Mouse (Mus musculus) hindbrain, embryonic 13.5 days (tissue): ENCODE results near the gene Rnf224. TPM values are rescaled to one million over a fixed set of nuclear protein-coding genes. Genes with fewer than 3 reads are reported as not detected.

Experiments used
- ATAC-seq: fragments of 200-750 bp; cut with Nextera tagmentation; 2 replicates; pipeline ENCODE4 v1.8.0; 2017; ENCODE audit warnings: moderate TSS enrichment; ENCODE audit not compliant: low FRiP score
- H3K27ac ChIP-seq: fragments of 300-500 bp; sonication (generic); 2 replicates; pipeline ENCODE4 v1.5.1; 2015; ENCODE audit warnings: inconsistent platforms, mild to moderate bottlenecking, moderate library complexity
- H3K27me3 ChIP-seq: fragments of 300-500 bp; sonication (generic); 2 replicates; pipeline ENCODE4 v1.6.1; 2015; ENCODE audit warnings: mild to moderate bottlenecking, inconsistent platforms
- H3K36me3 ChIP-seq: fragments of 300-500 bp; sonication (generic); 2 replicates; pipeline ENCODE4 v1.6.1; 2015; ENCODE audit warnings: mild to moderate bottlenecking, inconsistent platforms
- H3K4me1 ChIP-seq: fragments of 300-500 bp; sonication (generic); replicated peaks from 2 replicates; pipeline ENCODE4 v1.6.1; 2015; ENCODE audit warnings: inconsistent platforms
- H3K4me2 ChIP-seq: fragments of 300-500 bp; sonication (generic); 2 replicates; pipeline ENCODE4 v1.6.1; 2015; ENCODE audit warnings: inconsistent platforms, mild to moderate bottlenecking, moderate library complexity
- H3K4me3 ChIP-seq: fragments of 300-500 bp; sonication (generic); 2 replicates; pipeline ENCODE4 v1.5.1; 2015; ENCODE audit warnings: mild to moderate bottlenecking, inconsistent platforms
- H3K9ac ChIP-seq: fragments of 300-500 bp; sonication (generic); 2 replicates; pipeline ENCODE4 v1.6.1; 2015; ENCODE audit warnings: mild to moderate bottlenecking, inconsistent platforms
- H3K9me3 ChIP-seq: fragments of 300-500 bp; sonication (generic); 2 replicates; pipeline ENCODE4 v1.6.1; 2016; ENCODE audit warnings: inconsistent platforms
- WGBS: fragments of 180-500 bp; shearing (Covaris S2); methylation state at CpG from one replicate; pipeline ENCODE4 v1.1.7; 2015; 5-methylcytosine and 5-hydroxymethylcytosine counted together
- polyA plus RNA-seq: library from polyadenylated mRNA; unstranded; fragments of >200 nt; fragmentation: Nextera tagmentation; extraction: Ambion mirVana; gene quantifications from 2 replicates; pipeline ENCODE4 v1.2.1, GENCODE M21; 2015

The Rnf224 gene
- polyA plus RNA-seq, 1 experiment from 2014 or later = not detected

DNA sequence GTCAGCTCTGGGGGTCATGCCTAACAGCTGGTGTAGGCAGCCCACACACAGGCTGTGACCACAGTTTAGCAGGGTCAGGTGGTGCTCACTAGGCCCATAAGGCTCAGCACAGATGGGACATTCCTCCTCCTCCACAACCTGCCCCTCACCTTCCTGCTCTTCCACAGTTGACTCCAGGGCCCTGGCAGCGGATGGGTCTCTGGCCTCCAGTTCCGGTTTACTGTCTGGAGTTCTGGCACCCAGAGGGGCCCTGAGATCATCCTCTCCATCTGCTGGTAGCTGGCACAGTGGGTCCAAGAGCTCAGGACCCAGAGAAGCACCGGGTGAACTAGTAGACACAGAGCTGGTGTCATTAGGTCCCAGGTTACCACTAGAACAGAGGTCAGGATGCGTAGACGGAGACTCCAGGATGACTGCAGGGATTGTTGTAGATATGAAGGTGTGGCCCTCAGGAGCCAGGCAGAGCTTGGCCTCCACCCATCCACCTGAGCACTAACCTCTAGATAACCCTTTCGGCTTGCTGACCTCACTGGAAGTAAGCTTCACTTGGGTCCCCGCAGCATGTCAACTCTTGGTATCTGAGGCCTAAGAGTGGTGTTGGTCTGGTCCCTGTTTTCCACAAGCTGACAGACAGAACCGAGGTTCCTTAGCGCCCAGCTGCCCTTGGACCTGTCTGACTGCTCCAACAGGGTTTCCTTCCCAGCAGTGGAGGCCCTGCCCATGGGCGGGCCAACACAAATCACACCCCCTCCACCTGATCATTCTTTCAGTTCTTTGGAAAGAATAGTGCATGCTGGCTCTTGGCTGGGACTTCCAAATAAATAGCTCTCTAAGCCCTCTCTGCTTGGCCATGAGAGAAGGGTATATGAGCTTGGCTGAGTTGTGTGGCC is 9.8 kb upstream of the Rnf224 start, which contains the start of gene AL732309.1:
Gene AL732309.1, minus strand, starts transcription at position 681 of the 890 bp plus-strand sequence.
- Histone ChIP-seq H3K4me1 (peaks cover 30% of the 10 kb centered on the region), H3K4me2 (no peak within 1 kb of the TSS), H3K9ac (no peak within 1 kb of the TSS), H3K9me3 (no peaks in the 10 kb centered on the region), H3K4me3 (no peak within 1 kb of the TSS), H3K36me3 (peaks cover 69% of the 10 kb centered on the region), H3K27me3 (0 out of 2 replicates have a peak, but pooled peaks cover 2% of the 10 kb centered on the region), H3K27ac (no peak within 1 kb of the TSS)
- ATAC-seq = no peak
- 93% methylated on average over 10 of the region's 10 CpGs for WGBS

DNA sequence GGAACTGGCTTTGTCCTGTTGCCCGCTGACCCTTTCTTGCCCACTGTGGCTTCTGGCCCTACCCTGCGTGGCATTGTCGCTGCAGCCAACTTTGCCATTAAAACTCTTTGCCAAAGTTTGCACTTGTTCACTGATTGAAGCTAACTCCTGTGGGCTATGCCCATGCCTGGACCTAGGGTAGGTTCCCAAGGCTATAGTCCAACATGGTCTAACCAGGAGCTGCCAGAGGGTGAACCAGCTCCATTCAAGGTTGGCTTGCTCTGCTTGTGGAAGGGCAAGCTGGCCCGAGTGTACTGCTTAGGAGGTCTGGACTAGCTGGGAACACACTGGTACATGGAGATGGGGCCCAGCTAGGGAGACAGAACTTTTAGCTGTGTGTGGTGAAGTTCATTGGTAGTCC is 7.6 kb upstream of the Rnf224 start:
- Histone ChIP-seq H3K27ac (no peak overlapping the region), H3K9me3 (no peaks in the 10 kb centered on the region), H3K9ac (no peak overlapping the region), H3K4me1 (peaks cover 42% of the 10 kb centered on the region), H3K36me3 (peaks cover 46% of the 10 kb centered on the region), H3K4me2 (no peak overlapping the region), H3K27me3 (peaks cover 7% of the 10 kb centered on the region; the same call in 1 of the 2 replicates), H3K4me3 (no peak overlapping the region)
- no peak for ATAC-seq
- 95% methylated on average over 4 of the region's 4 CpGs for WGBS

DNA sequence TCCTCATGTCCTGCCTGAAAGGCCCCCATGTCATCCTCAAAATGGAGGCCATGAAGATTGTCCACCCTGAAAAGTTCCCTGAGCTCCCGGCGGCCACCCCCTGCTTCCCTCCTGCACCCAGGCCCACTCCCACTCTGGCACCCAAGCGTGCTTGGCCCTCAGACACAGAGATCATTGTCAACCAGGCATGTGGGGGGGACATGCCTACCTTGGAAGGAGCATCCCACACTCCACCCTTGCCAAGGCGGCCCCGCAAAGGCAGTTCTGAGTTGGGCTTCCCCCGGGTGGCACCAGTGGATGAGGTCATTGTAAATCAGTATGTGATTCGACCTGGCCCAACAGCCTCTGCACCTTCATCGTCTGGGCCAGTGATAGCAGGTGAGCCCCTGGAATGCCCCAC is 6.8 kb upstream of the Rnf224 start:
- Histone ChIP-seq H3K4me1 (peaks cover 42% of the 10 kb centered on the region), H3K27me3 (peaks cover 10% of the 10 kb centered on the region; the same call in 1 of the 2 replicates), H3K27ac (no peak overlapping the region), H3K4me3 (peak overlapping the region; percentile 70), H3K4me2 (peak overlapping the region; percentile 89), H3K36me3 (peaks cover 38% of the 10 kb centered on the region), H3K9ac (peak overlapping the region; percentile 90), H3K9me3 (no peaks in the 10 kb centered on the region)
- 81% methylated on average over 8 of the region's 8 CpGs for WGBS
- ATAC-seq = no peak

DNA sequence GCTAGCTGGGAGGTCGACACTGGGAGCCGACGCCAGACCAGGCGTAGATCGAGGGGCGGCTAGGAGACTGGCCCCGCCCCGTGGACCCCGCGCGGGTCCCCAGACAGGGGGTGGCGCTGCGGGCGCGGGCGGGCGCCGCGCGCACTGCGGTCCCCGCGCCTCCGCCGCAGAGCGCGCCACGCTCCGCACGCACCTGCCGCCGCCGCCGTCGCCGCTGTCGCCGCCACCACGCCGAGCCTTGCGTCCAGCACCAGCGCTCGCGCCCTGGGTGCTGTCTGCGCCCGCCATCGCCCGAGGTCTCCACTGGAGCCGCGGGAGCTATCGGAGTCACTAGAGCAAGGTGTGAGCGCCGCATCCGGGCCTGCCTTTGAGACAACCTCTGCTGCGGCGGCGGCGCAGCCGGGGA is 5.5 kb upstream of the Rnf224 start, which contains the start of the genes Rnf208 and Cysrt1:
Gene Rnf208, plus strand, starts transcription at position 155 of the 406 bp plus-strand sequence.
Gene Cysrt1, minus strand, starts transcription at position 352 of the 406 bp plus-strand sequence.
- peak within 1 kb of the TSS; percentile 90 for H3K9ac ChIP-seq
- peaks cover 26% of the 10 kb centered on the region for H3K36me3 ChIP-seq
- H3K4me1 ChIP-seq = peaks cover 42% of the 10 kb centered on the region
- H3K27me3 ChIP-seq = peaks cover 22% of the 10 kb centered on the region
- ATAC-seq = peak; percentile 52
- WGBS = 0% methylated on average over 45 of the region's 59 CpGs
- peak within 1 kb of the TSS; percentile 70 for H3K4me3 ChIP-seq
- H3K27ac ChIP-seq = peak within 1 kb of the TSS; percentile 78
- no peaks in the 10 kb centered on the region for H3K9me3 ChIP-seq
- H3K4me2 ChIP-seq = peak within 1 kb of the TSS; percentile 89

DNA sequence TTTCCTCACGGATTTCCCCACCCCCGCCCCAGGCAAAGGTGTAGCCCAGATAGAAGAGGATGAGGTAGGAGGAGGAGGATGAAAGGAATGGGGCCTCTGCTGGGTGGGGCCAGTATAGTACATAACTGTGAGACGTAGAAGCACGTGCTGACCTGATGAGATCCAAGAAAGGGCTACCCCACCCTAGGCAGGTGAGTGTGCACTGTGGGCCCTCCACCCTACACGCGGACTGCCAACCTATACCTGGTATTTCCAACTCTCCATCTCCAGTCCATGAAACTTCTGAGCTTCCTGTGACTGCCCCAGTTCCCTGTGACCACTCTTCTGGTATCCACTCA is 4.8 kb upstream of the Rnf224 start:
- H3K4me2 ChIP-seq = peak overlapping the region; percentile 89
- H3K36me3 ChIP-seq = peaks cover 19% of the 10 kb centered on the region
- H3K9ac ChIP-seq = peak overlapping the region; percentile 90
- H3K9me3 ChIP-seq = no peaks in the 10 kb centered on the region
- peak; percentile 40 for ATAC-seq
- peak overlapping the region; percentile 78 for H3K27ac ChIP-seq
- 18% methylated on average over 6 of the region's 6 CpGs for WGBS
- H3K4me3 ChIP-seq = peak overlapping the region; percentile 70
- H3K4me1 ChIP-seq = peaks cover 42% of the 10 kb centered on the region
- H3K27me3 ChIP-seq = peaks cover 28% of the 10 kb centered on the region

DNA sequence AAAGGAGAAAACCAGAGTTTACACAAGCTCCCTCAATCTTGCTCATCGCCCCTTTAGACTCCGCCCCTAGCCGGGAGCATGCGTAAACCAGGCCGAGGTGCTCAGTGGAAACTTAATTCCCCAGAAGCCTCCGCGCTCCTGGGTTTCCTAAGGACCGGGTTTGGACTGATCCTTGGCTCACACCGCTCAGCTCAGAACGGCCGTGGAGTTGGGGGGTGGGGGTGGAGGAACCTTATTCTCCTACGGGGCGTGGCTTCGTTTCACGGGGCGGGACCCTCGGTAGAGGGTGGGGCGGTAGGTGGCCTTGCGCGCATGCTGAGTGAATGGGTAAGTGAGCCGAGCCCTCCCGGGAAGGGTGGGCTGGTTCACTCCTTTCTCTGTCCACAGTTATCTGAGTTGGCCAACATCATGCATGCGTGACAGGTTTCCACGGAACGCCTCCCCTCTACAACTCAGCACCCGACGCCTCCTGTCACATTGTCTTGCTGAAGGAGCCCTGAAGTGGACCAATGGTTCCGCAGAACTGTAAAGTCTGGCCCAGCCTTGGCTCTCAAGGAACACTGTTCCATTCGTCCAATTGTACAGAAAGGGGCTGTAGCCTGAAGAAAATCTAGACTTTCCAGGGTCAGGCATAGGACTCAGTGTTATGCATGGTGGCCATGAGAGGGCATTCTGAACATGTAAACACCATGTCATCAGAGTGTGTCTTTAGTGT is 4.3 kb upstream of the Rnf224 start:
- Histone ChIP-seq H3K9me3 (no peaks in the 10 kb centered on the region), H3K27ac (peak overlapping the region; percentile 78), H3K27me3 (peaks cover 33% of the 10 kb centered on the region), H3K4me1 (peaks cover 42% of the 10 kb centered on the region), H3K36me3 (peaks cover 14% of the 10 kb centered on the region), H3K9ac (peak overlapping the region; percentile 90), H3K4me2 (peak overlapping the region; percentile 89), H3K4me3 (peak overlapping the region; percentile 70)
- peak; percentile 60 for ATAC-seq
- WGBS = 1% methylated on average over 29 of the region's 29 CpGs

DNA sequence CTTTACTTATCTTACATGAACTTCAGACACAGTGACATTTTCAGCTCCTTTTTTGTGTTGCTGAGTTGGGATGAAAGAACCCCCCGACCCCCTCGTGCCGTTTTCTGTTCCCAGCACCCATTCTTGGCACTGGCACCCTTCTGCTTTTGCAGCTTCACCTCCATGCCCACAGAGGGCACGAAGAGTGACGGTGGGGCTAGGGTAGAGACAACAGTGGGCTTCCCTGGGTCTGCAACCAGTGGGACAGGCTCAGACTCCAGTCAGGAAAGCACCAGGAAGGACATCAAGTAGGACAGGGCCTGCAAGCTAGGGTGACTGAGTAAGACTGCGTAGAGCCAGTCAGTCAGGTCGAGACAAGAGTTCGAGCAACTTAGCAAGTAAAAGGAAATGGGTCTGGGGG is 3.7 kb upstream of the Rnf224 start:
- Histone ChIP-seq H3K27ac (peak overlapping the region; percentile 68), H3K27me3 (peaks cover 37% of the 10 kb centered on the region), H3K9me3 (no peaks in the 10 kb centered on the region), H3K9ac (peak overlapping the region; percentile 90), H3K4me1 (peaks cover 42% of the 10 kb centered on the region), H3K4me2 (peak overlapping the region; percentile 89), H3K4me3 (peak overlapping the region; percentile 70), H3K36me3 (peaks cover 9% of the 10 kb centered on the region)
- ATAC-seq = peak; percentile 14
- WGBS = 53% methylated on average over 8 of the region's 8 CpGs

DNA sequence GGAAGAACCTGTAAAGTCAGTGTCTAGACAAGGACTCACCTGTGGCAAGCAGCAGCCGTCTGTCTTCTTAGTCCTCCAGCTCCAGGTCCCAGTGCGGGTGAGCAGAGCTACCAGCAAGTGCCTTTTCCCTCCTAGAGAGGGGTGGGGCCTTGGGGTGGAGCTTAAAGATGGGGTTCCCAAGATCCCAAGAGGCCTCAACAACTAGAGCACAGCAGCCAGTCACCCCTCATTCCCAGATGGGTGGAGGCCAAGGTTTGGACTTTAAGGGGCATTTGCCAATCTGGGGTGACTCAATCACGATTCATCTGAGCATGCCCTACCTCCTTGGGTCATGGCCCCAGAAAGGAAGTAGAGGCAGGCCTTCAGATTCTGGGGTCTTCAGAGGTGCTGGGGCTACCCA is 3.2 kb upstream of the Rnf224 start:
- no peaks in the 10 kb centered on the region for H3K9me3 ChIP-seq
- H3K4me3 ChIP-seq = no peak overlapping the region
- 89% methylated on average over 3 of the region's 3 CpGs for WGBS
- H3K9ac ChIP-seq = no peak overlapping the region
- peaks cover 42% of the 10 kb centered on the region for H3K4me1 ChIP-seq
- H3K36me3 ChIP-seq = peaks cover 7% of the 10 kb centered on the region; the same call in 1 of the 2 replicates
- no peak overlapping the region for H3K27ac ChIP-seq
- H3K27me3 ChIP-seq = peaks cover 43% of the 10 kb centered on the region
- no peak for ATAC-seq
- H3K4me2 ChIP-seq = no peak overlapping the region

DNA sequence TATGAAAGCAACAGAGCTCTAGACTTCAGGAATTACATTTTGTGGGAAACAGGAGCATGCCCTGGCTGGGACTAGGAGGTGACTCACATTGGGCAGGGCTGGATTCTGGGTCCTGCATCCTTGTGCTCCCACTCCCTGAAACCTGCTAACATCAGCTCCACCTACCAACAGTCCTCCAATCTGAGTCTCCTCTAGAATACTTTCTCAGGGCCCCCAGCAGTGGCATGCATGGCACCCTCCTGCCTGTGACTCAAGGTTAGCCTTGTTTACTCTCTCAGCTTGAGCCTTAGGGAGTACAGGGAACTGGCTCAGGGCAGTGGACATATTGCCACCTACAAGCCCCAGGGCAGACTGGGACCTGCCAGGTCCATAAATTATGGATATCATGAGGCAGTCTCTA is 1.5 kb upstream of the Rnf224 start:
- peaks cover 29% of the 10 kb centered on the region for H3K4me1 ChIP-seq
- H3K9me3 ChIP-seq = no peaks in the 10 kb centered on the region
- ATAC-seq = no peak
- no peaks in the 10 kb centered on the region for H3K36me3 ChIP-seq
- H3K4me2 ChIP-seq = no peak overlapping the region
- no peak overlapping the region for H3K27ac ChIP-seq
- H3K4me3 ChIP-seq = no peak overlapping the region
- no peak overlapping the region for H3K9ac ChIP-seq
- H3K27me3 ChIP-seq = peaks cover 52% of the 10 kb centered on the region

DNA sequence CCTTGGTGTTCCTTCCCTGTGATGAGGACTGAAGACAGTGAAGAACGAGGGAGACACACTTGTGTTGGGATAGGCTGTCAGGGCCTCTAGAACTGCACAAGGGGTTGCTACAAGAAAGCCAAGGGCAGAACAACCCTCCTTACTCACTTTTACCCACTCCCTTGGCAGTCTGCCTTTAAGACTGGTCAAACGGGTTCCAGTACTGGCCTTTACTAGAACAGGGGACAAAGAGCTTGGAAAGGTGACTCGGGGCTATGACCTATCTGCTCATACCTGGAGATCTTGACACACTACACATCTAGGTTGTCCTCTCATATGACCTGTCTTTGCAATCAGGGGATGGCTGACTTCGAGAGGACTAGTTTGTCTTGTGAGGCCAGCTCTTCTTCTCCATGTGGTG is 935 bp upstream of the Rnf224 start:
- Histone ChIP-seq H3K36me3 (no peaks in the 10 kb centered on the region), H3K9me3 (no peaks in the 10 kb centered on the region), H3K27ac (no peak overlapping the region), H3K4me2 (no peak overlapping the region), H3K4me3 (no peak overlapping the region), H3K4me1 (peaks cover 23% of the 10 kb centered on the region), H3K27me3 (peaks cover 49% of the 10 kb centered on the region), H3K9ac (no peak overlapping the region)
- ATAC-seq = no peak
- 74% methylated on average over 4 of the region's 4 CpGs for WGBS

DNA sequence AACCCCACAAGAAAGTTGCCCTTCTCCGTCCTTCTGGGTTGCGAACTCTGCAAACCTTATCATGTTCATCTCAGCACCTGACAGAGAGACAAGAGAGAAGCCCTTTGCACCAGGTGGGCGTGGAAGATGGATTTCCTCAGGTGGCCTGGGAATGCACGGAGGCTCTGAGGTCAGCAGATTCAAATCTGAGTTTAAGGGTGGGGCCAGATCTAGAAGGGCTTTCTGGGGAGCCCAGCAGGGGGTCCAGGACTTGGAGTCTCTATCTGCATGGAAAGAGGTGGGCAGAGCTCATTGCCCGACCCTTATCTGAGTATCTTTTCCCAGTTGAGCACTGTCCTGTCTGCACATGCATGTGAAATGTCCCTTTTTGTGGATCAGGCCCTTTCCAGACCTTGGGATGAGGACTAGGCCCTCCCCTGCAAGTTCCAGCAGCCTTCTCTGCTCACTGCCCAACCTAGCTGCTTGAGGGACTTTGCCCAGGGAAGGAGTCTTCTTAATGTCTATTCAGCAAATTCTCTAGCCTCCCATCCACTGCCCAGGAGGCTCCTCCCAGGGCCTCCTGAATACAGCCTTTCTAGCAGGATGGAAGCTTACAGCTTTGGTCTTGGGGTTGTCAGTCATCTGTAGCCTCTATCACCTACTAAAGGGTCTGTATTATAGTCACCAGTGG is 1.9 kb downstream of the Rnf224 start:
- Histone ChIP-seq H3K36me3 (no peaks in the 10 kb centered on the region), H3K9me3 (no peaks in the 10 kb centered on the region), H3K4me1 (no peaks in the 10 kb centered on the region), H3K27me3 (peaks cover 64% of the 10 kb centered on the region), H3K9ac (no peak overlapping the region), H3K4me3 (no peak overlapping the region), H3K27ac (no peak overlapping the region), H3K4me2 (no peak overlapping the region)
- no peak for ATAC-seq
- 78% methylated on average over 5 of the region's 5 CpGs for WGBS

DNA sequence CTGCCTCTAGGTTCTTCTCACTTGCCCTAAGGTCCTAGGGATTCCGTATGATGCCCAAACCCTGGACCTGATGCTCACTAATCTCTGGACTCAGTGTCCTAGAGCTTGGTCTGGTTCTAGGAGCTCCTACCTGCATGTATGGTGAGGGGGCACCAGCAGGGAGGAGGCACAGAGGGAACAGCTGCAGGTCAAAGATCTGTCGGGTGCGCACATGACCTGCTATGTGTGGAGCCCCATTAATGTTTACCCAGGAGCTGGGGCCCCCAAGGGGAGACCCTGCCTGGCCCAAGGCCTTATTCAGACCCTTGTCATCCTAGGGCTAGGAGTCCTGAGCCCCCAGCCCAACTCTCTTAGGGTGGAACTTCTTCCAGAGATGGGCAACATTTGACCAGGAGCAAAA is 2.5 kb downstream of the Rnf224 start, which contains the start of gene Slc34a3:
Gene Slc34a3, minus strand, starts transcription at position 315 of the 400 bp plus-strand sequence.
- peaks cover 61% of the 10 kb centered on the region for H3K27me3 ChIP-seq
- no peak within 1 kb of the TSS for H3K9ac ChIP-seq
- no peak within 1 kb of the TSS for H3K4me2 ChIP-seq
- no peak within 1 kb of the TSS for H3K4me3 ChIP-seq
- WGBS = 83% methylated on average over 3 of the region's 3 CpGs
- no peak for ATAC-seq
- H3K9me3 ChIP-seq = no peaks in the 10 kb centered on the region
- H3K27ac ChIP-seq = no peak within 1 kb of the TSS
- peaks cover 2% of the 10 kb centered on the region for H3K4me1 ChIP-seq
- H3K36me3 ChIP-seq = no peaks in the 10 kb centered on the region
